Comparison of ENCODE assay signal across 10 mouse cellular contexts in the genomic region with DNA sequence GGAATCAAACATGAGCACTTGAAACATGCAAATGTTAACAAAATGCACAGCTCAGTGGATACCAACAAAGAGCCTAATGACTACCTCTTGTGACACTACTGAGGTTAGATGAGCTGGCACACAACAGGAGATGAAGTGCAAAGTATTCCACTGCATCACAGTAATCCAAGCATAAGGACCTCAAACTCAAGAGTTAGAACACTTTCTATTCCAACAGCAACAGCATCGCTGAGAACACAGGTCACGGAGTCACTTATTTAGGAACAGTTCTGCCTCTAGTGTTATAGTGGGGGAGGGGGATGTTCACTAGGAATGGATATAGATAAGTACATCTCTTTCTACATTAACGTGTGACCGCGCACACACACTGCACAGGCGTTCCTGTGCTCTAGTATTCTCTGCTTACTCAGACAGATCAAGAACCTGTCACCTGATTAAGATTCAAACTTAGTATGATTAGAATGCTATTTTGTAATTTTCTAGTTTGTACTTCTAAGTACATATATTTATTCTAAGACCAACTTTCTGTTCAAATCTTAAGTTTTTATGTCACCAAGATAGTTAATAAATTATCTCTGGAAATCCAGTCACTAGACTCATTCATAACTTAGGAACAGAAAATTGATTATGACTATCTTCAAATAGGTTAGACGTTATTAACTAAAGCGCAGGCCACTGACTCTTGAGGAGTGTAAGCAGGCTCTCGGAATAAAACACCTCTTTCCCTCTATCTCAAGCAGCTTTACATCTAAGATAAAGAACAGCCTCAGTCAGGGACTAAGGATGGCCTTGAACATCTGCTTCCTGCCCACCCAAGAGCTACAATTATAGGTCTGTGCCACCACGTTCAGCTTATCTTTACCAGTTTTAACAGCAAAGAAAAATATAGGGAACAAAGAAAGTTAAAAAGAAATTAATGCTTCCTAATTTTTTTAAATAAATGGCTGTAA. TPM values are rescaled to one million over a fixed set of nuclear protein-coding genes. Genes with fewer than 3 reads are reported as not detected.
DNase-seq lines count a peak whose midpoint lies in the region; ATAC-seq and TF ChIP-seq lines count a peak whose summit lies in the region.
"Had no signal": no experiment of that assay in that cellular context is flagged by ENCODE, and none has a peak within 500 bp of the region (broad histone marks: within the 10 kb centered on the region; RNA-seq: fewer than 3 reads in every experiment).

No protein-coding gene starts in this region.

- no peak for TF ChIP-seq CTCF in liver, embryonic 14.5 days (IDR thresholded peaks at IDR 0.05; ENCODE audit: low read depth)

- H3K27me3 ChIP-seq in heart, embryonic 12.5 days (replicated peaks): no peaks in the 10 kb centered on the region
- no peaks in the 10 kb centered on the region for H3K27me3 ChIP-seq in forebrain, embryonic 14.5 days (replicated peaks; ENCODE audit: control insufficient read depth, insufficient read depth, low read length)
- H3K27me3 ChIP-seq in liver, embryonic 14.5 days (ENCODE audit: control insufficient read depth, insufficient read depth, low read length): no peaks in the 10 kb centered on the region
- H3K27me3 ChIP-seq: limb, embryonic 12.5 days; Patski had no signal

- intact Hi-C loops in heart, postnatal 10 days (cut with DNase I): no loop called here

- no peak for DNase-seq in heart, postnatal 10 days
- DNase-seq in CD4-positive, CD25-positive, alpha-beta regulatory T cell, adult 2 months (ENCODE audit: low read depth, low spot score): peak; percentile 58
- DNase-seq in forebrain, embryonic 14.5 days (ENCODE audit: low spot score): peak; percentile 33
- no peak for DNase-seq in liver, embryonic 14.5 days (ENCODE audit: low read depth in 3 of 3, low spot score in 3 of 3)
- DNase-seq in cerebellum, adult 11-12 months: no peak
- DNase-seq in gastrocnemius, postnatal 10 days: no peak
- no peak for DNase-seq in layer of hippocampus, adult 9-11 months

- H3K9ac ChIP-seq in heart, embryonic 12.5 days: no peak overlapping the region
- H3K9ac ChIP-seq in forebrain, embryonic 14.5 days (ENCODE audit: low read length): no peak overlapping the region
- no peak overlapping the region for H3K9ac ChIP-seq in liver, embryonic 14.5 days (replicated peaks)
- H3K9ac ChIP-seq: limb, embryonic 12.5 days had no signal

- peaks cover 18% of the 10 kb centered on the region for H3K4me1 ChIP-seq in heart, embryonic 12.5 days (replicated peaks)
- H3K4me1 ChIP-seq in forebrain, embryonic 14.5 days (ENCODE audit: control insufficient read depth, insufficient read depth, low read length): peaks cover 12% of the 10 kb centered on the region
- H3K4me1 ChIP-seq in liver, embryonic 14.5 days (replicated peaks; ENCODE audit: control insufficient read depth in 2 of 2, insufficient read depth in 2 of 2, low read length in 1 of 2): peaks cover 8 to 18% of the 10 kb centered on the region in 2 experiments

- peak overlapping the region; percentile 50 for H3K4me2 ChIP-seq in heart, embryonic 12.5 days
- H3K4me2 ChIP-seq in forebrain, embryonic 14.5 days (ENCODE audit: low read length): peak overlapping the region; percentile 28
- 0 out of 2 replicates have a peak overlapping the region, but pooled peaks have one; percentile 6 for H3K4me2 ChIP-seq in liver, embryonic 14.5 days (ENCODE audit: low read depth)
- H3K4me2 ChIP-seq: limb, embryonic 12.5 days had no signal

- peaks cover 34% of the 10 kb centered on the region for H3K36me3 ChIP-seq in heart, embryonic 12.5 days
- peaks cover 34% of the 10 kb centered on the region for H3K36me3 ChIP-seq in forebrain, embryonic 14.5 days (ENCODE audit: control insufficient read depth, insufficient read depth, low read length)
- H3K36me3 ChIP-seq in liver, embryonic 14.5 days (replicated peaks; ENCODE audit: control insufficient read depth, insufficient read depth, low read depth): peaks cover 39% of the 10 kb centered on the region

- no peak for ATAC-seq in heart, embryonic 12.5 days (ENCODE audit: insufficient number of reproducible peaks, low FRiP score)
- ATAC-seq in forebrain, embryonic 14.5 days: no peak
- ATAC-seq in liver, embryonic 14.5 days (ENCODE audit: insufficient read depth): peak; percentile 74
- ATAC-seq: Patski had no signal

- peak overlapping the region; percentile 51; the same call in 1 of the 2 replicates for H3K27ac ChIP-seq in heart, embryonic 12.5 days (ENCODE audit: poor library complexity, severe bottlenecking)
- H3K27ac ChIP-seq in forebrain, embryonic 14.5 days (ENCODE audit: low read depth, low read length): no peak overlapping the region
- no peak overlapping the region for H3K27ac ChIP-seq in liver, embryonic 14.5 days
- H3K27ac ChIP-seq: limb, embryonic 12.5 days had no signal

- no peaks in the 10 kb centered on the region for H3K9me3 ChIP-seq in heart, embryonic 12.5 days (replicated peaks)
- H3K9me3 ChIP-seq in forebrain, embryonic 14.5 days (replicated peaks; ENCODE audit: control insufficient read depth, low read length): no peaks in the 10 kb centered on the region
- H3K9me3 ChIP-seq in liver, embryonic 14.5 days (ENCODE audit: control insufficient read depth, low read length): no peaks in the 10 kb centered on the region
- H3K9me3 ChIP-seq: limb, embryonic 12.5 days had no signal

- no peak for TF ChIP-seq EP300 in liver, embryonic 14.5 days (IDR thresholded peaks at IDR 0.05; ENCODE audit: low read depth)

- WGBS in heart, embryonic 12.5 days: 39% methylated on average over 10 of the region's 10 CpGs
- WGBS in forebrain, embryonic 14.5 days: 69% methylated on average over 10 of the region's 10 CpGs
- 17% methylated on average over 10 of the region's 10 CpGs for WGBS in liver, embryonic 14.5 days (ENCODE audit: insufficient replicate concordance)

- 0 out of 2 replicates have a peak overlapping the region, but pooled peaks have one; percentile 22 for H3K4me3 ChIP-seq in heart, embryonic 12.5 days
- H3K4me3 ChIP-seq in forebrain, embryonic 14.5 days (ENCODE audit: low read depth, low read length): no peak overlapping the region
- H3K4me3 ChIP-seq in liver, embryonic 14.5 days (ENCODE audit: insufficient read depth in 1 of 2, low read depth in 2 of 2, low read length in 2 of 2): no peak overlapping the region
- H3K4me3 ChIP-seq: limb, embryonic 12.5 days had no signal

RNA-seq across cellular contexts. Expression of a gene that starts 5.2 kb away (rescaled TPM):
- 48.5 and 50.4 TPM in 2 replicates for polyA plus RNA-seq in heart, embryonic 12.5 days (2016; fragmentation: Nextera tagmentation; extraction: Ambion mirVana)
- 10 to 100 TPM; 62.3 to 63.3 TPM for total RNA-seq in heart, postnatal 10 days (2021)
- polyA plus RNA-seq in forebrain, embryonic 14.5 days (2014; fragmentation: Nextera tagmentation; extraction: Ambion mirVana): 40.2 and 43.4 TPM in 2 replicates
- 12.0 and 13.1 TPM in 2 replicates for polyA plus RNA-seq in liver, embryonic 14.5 days (2012; rRNA removed)
- polyA plus RNA-seq in liver, embryonic 14.5 days (2014; fragmentation: Nextera tagmentation; extraction: Ambion mirVana): 14.8 and 17.4 TPM in 2 replicates
- 10 to 100 TPM; 42.9 to 57.0 TPM for total RNA-seq in gastrocnemius, postnatal 10 days (2021)

Comparison
In these comparisons a context has a peak if more than half of its experiments do, and no peak if none do; other contexts are left out.
1. DNase-seq: peak in CD4-positive, CD25-positive, alpha-beta regulatory T cell, adult 2 months (single experiment) and forebrain, embryonic 14.5 days (single experiment); none in heart, postnatal 10 days (0 of 2), liver, embryonic 14.5 days (0 of 3), cerebellum, adult 11-12 months (single experiment), gastrocnemius, postnatal 10 days (single experiment) and layer of hippocampus, adult 9-11 months (single experiment).
2. Peak in every context shown above with its lines, with median percentiles within 50 percentile points of each other: H3K4me2 ChIP-seq.